Mouse (Mus musculus): ENCODE measurements around the gene Rhbdd3.

Rhbdd3 gene

DNA sequence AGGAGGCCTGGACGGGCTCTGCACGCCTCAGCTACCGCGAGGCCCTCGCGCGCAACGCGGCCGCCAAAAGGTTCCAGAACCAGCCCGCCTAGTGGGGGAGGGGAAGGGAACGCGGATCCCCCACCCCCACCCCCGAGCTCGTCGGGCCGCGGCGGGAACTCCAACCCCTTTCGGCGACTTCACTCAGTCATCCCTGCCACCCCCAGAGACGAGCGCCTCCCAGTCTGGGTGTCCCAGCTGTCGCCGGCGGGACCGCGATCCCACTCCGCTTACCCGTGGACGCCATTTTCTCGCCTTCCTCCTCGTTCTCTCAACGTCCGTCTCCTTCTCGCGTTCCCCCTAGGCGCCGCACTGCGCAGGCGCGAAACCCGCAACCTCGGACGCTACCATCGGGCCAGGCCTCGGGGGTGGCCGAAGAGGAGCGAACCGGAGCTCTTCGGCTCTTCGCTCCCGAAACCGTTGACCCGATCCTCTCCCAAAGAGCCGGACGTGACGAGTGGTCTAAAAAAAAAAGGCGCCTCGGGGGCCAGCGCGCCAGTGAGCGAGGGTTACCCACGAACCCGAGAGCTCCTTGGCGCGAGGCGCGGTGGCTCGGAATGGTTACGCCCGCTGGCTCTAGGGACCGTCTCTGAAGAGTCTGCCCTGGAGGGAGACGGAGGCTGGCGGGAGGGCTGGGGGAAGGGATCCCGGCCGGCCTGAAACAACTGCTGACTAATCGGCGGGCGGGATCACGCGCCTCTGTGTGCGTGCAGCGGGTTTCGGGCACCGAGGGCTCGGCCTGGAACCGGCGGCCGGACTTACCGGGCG, at the start of gene Rhbdd3, which contains the start of gene Ewsr1:
TSS of gene Rhbdd3 (plus strand) at position 191 of the 807 bp plus-strand sequence.
TSS of gene Ewsr1 (minus strand) at position 531 of the 807 bp plus-strand sequence.
- peak; percentile 94 to 96 for DNase-seq

DNA sequence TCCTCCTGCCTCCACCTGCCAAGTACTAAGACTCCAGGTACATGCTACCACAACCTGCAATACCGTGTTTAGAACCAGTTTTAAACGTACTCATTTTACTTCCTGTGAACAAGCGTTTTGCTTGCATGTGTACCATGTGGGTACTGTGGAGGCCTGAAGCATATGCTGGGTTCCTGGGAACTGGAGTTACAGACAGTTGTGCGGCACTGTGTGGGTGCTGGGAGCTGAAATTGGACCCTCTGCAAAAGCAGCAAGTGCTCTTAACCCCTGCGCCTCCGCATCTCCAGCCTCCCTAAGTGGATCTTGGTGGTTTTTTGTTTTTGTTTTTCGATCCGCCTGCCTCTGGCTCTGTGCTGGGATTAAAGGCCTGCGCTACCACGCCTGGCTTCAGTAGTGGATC, 47.1 kb upstream of the Rhbdd3 start:
- DNase-seq, result no peak

DNA sequence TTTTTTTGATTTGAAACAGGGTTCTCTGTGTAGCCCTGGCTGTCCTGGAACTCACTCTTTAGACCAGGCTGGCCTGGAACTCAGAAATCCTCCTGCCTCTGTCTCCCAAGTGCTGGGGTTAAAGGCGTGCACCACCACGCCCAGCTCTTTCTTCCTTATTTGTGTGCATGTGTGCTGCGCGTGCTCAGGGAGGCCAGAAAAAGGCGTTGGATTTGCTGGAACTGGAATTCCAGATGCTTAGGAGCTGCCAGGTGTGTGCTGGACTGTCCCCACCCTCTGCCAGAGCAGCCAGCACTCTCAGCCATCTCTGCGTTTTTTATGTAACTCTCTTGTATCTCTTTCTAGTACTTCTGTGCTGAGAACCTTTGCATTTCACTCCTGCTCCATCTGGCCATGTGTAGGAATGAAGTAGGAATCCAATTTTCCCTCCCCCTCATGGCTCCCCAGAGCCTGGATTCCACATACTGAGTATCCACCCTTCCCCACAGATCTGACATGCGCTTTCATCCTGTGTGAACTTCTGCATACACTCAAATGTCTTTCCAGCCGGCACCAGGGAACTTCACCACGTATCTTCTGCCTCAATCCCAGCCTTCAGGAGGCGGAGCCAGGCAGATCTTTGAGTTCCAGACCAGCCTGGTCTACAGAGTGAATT, 46.4 kb upstream of the Rhbdd3 start:
- DNase-seq, result no peak

- DNase-seq, result no peak
Observed at GRCm38 (mm10) chr11:5054151-5054550, 44.6 kb upstream of the Rhbdd3 start.

DNA sequence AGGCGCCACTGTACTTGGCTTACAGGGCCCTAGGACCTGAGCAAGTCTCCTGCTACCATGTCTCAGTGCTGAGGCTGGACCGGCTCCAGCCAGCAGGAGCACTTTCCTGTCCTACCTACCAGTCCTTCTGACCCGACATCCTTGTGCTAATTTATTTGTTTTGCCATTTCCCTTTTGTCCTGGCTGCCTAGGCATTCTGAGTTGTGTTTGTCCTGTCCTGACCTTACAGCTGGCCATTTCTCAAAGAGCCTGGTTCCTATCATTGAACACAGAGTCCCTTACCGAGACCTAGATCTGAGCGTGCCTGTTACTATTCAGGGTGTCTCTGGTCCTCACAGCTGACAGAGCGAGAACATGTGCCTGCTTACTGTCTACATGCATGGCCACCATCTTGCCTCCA, 43.9 kb upstream of the Rhbdd3 start:
- peak; percentile 25 to 46 for DNase-seq

GRCm38 (mm10) chr11:5055945-5056938, 42.5 kb upstream of the Rhbdd3 start:
- DNase-seq, result no peak

- no peak for DNase-seq
Observed at GRCm38 (mm10) chr11:5057064-5057463, 41.7 kb upstream of the Rhbdd3 start.

GRCm38 (mm10) chr11:5057541-5057855, 41.2 kb upstream of the Rhbdd3 start:
- no peak for DNase-seq

DNA sequence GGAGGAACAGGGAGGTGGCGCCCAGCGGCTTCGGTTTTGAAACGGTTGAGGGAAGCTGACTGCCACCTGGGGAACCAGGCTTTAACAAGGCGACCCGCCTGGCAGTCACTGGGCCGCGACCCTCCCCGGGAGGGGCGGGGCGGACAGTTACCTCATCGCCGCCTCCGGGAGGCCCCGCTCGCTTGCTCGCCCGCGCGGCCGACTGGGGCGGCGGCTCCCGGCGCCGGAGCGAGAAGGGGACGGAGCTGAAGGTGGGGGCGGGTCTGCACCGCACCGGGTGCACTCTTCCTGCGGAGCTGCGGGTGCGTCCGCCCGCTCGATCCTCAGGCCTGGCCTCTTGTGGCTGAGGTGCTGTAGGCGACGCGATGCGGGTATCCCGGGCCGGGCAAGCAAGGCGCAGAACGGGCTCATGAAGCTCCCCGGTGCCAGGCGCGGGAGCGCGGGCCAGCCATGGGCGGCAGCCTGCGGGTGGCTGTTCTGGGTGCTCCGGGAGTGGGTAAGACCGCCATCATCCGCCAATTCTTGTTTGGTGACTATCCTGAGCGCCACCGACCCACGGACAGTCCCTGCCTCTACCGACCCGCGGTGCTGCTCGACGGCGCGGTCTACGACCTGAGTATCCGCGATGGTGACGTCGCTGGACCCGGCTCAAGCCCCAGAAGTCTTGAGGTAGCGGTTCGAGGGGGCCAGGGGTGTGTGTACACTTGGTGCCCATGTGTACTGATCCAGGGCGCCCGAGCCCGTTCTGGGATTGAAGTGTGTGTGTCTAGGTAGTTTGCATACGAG, 40.7 kb upstream of the Rhbdd3 start, which contains the start of gene Rasl10a:
TSS of gene Rasl10a (plus strand) at position 273 of the 786 bp plus-strand sequence.
- DNase-seq, result peak in 1 of 2 experiments; percentile 50

- DNase-seq, result no peak
Observed at GRCm38 (mm10) chr11:5058783-5059182, 39.9 kb upstream of the Rhbdd3 start.

DNA sequence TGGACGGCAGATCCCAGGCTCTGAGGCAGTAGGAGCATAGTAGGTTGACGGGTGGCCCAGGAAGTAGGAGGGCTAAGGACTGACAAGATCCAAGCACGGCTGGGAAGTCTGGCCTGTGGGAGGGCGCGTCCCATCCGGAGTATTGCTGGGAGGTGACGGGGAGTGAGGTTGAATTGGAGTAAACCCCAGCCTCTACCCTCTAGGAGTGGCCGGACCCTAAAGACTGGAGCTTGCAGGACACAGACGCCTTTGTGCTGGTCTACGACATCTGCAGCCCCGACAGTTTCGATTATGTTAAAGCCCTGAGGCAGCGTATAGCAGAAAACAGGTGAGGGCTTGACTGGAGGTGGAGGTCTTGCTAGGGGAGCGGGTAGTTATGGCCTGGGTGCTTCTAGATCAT, 39.5 kb upstream of the Rhbdd3 start:
- DNase-seq, result no peak

DNA sequence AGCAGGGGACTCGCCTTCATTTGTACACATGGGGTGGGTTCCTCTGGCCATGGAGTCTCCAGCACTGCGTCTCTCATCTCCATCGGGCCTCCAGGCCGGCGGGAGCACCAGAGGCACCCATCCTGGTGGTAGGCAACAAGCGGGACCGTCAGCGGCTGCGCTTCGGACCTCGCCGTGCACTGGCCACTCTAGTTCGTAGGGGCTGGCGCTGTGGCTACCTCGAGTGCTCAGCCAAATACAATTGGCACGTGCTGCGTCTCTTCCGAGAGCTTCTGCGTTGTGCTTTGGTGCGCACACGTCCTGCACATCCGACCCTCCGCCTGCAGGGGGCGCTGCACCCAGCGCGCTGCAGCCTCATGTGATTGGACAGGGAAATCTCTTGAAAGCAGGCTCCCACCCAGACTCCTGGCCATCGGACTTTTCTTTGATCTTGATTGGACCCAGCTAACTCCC, 39.0 kb upstream of the Rhbdd3 start:
- DNase-seq, result peak in 1 of 2 experiments; percentile 27

- no peak for DNase-seq
Observed at GRCm38 (mm10) chr11:5060756-5061412, 37.8 kb upstream of the Rhbdd3 start.

GRCm38 (mm10) chr11:5061413-5062139, 37.1 kb upstream of the Rhbdd3 start:
- peak; percentile 91 to 93 for DNase-seq

DNA sequence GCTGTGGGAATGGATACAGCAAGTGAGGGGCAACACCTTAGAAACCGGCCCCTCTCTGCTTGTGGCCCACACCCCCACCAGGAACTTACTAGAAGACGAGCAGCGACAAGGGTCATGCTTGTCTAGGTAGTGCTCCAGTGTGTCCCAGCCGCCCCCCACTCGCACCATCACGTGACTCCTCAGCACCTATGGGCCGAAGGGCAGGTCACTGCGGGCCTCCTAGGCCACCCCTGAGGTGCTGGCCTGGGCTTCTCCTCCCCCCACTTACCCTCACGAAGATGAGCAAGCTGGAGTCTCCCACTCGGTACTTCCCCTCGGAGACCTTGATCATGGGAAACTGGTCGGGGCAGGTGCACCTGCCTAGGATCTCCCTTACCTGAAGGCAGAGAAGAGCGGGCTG, 36.4 kb upstream of the Rhbdd3 start:
- no peak for DNase-seq

DNA sequence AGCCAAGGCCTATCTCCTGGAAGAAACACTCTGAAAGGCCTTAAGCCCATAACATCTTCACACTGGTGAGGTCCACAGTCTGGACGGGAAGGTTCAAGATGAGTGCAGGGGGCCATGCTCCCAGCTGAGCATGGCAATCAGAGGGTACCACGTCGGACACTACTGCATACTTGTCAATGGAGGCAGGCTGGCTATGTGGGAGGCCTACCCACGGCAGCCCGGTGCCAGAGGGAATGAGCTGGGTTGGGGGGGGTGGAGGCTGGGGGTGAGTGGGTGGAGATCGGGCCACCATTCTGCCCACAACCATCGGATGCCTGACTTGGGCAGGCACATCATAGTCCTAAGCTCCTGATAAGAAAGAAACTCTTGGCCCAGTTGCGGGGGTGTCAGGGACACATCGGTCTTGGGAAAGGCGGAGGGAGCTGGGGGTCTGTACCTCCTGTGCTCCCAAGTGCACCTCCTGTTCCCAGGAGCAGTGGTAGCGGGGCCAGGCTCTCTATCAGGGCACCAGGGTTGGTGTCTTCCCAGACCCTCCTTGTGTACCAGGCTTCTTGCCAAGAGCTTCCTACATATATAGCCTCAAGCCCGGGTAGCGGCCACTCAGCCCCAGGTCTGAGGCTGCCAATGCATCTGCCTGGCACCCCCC, 35.7 kb upstream of the Rhbdd3 start:
- DNase-seq, result no peak

- DNase-seq, result no peak
Observed at GRCm38 (mm10) chr11:5063561-5064281, 35.0 kb upstream of the Rhbdd3 start.

DNA sequence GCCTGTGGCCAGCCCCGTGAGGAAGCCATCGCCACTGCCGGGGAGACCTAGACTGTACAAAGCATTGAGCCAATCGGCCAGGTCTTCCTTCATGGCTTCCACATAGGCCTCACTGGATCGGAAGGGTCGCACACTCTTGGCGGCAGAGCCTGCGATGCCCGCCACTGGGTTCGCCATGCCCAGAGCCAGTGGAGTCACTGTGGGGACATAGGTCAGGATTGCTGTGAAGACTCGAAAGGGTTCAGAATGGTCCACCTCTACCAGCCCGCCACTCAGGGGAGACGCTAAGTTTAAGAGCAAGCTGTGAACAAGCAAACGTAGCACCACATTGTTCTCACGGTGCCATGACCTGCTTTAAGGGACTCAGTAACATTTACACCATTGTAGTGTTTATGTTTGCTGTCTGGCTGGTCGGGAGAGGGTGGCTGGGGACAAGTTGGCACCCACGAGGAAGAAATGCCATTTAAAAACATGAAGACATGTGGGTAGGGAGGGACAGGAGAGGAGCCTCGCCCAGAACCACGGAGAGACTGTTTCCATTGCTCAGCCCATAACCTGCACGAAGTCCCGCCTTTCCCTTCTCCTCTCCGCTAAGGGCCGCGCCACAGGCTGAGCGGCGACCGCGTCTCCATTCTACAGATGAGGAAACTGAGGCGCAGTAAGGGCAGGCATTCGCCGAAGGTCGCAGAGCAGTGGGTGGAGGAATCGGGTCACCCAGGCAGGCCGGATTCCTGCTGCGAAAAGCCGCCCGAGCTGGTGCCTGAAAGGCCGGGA, 34.3 kb upstream of the Rhbdd3 start:
- DNase-seq, result no peak
